Mouse (Mus musculus): ENCODE results near the gene Piga.

The Piga gene

GRCm38 (mm10) chrX:164419471-164419939 is at the start of gene Piga:
Gene Piga, plus strand, starts transcription at chrX:164419787.
- DNase-seq (ENCODE audit: low read depth, low spot score), result peak; percentile 96

DNA sequence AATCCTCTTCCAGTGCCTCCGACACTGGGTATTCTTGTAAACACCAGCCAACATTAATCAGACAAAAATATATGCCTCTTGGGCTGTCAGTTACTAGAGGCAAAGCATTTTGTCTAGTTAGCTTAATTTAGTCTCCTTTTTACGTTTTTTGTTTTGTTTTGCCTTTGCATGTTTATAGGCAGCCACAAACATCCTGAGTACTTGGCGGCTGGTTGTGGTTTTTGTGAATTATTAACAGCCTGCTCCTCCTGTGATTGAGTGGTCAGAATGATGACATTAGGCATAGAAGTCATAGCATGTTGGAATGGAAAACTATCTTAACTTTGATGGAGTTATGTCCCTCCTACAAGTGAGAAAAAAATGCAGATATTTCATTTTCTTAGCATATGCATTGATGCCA is 49.0 kb upstream of the Piga start:
- no peak for DNase-seq (ENCODE audit: low read depth, low spot score)

- peak; percentile 69 for DNase-seq (ENCODE audit: low read depth, low spot score)
These were observed 46.5 kb upstream of the Piga start, which contains the start of gene Vegfd for GRCm38 (mm10) chrX:164373081-164373480. Gene Vegfd, plus strand, starts transcription at chrX:164373378.

GRCm38 (mm10) chrX:164374586-164374985 is 45.0 kb upstream of the Piga start:
- no peak for DNase-seq (ENCODE audit: low read depth, low spot score)

GRCm38 (mm10) chrX:164379721-164380120 is 39.9 kb upstream of the Piga start:
- peak; percentile 33 for DNase-seq (ENCODE audit: low read depth, low spot score)

DNA sequence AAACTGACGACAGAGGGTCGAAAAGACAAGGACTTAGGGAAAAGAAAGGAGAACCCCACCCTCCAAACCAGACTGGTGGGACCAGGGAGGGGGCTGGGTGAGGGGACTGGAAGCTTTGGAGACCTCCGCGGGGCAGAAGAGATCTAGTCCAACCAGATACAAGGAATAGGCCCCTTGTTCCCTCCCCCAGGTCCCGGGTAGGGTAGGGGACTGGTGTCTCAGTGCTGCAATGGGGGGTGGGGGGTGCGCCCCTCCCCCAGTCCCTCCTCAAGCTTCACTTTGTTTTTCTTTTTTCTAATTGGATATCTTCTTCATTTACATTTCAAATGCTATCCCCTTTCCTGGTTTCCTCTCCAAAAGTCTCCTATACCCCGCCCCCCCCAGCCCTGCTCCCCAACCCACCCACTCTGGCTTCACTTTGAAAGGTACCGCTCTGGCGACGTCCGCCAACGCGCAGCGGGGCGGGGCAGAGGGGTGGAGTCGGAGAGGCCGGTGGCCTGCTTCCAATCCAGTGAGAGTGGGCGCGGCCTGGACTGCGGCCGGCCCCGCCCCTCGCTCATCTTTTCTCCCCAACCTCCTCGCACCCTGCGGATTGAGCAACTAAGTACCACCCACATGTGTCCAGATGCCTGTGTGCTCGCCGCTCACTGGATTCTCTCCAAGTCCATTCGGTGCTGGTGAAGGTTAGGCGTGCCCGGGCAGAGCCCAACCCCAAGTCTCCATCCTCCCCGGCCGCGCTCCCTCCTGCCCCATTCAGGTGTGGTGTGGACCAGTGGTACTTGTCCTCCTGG is 37.8 kb upstream of the Piga start:
- DNase-seq (ENCODE audit: low read depth, low spot score), result peak; percentile 64

GRCm38 (mm10) chrX:164394091-164394490 is 25.5 kb upstream of the Piga start:
- no peak for DNase-seq (ENCODE audit: low read depth, low spot score)

GRCm38 (mm10) chrX:164398456-164398855 is 21.1 kb upstream of the Piga start:
- peak; percentile 23 for DNase-seq (ENCODE audit: low read depth, low spot score)

DNA sequence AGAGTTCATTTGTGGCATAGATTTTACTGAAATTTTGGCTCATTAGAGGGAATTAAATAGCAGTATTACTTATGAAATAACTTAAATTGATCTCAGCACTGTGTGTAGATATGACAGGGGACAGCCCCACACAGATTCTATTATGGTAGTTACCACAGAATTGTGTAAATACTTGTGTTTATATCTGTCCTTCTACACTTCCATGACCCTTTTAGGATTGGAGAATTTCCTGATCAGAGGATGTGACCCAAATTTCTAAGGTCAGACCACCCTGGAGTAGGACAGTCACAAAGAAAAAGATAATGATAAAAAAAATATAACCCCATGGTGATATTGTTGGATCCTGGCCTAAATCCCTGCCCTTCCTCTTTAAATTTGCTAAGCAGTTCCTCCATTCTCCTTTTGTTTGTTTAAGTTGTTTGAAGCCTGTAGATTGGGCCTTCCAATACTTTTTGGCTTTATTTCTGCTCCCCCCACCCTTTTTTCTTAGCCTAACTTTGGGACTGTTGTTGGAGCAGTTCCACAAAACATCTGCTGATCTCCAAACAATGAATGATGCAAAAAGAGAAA is 14.4 kb upstream of the Piga start:
- DNase-seq (ENCODE audit: low read depth, low spot score), result no peak

DNA sequence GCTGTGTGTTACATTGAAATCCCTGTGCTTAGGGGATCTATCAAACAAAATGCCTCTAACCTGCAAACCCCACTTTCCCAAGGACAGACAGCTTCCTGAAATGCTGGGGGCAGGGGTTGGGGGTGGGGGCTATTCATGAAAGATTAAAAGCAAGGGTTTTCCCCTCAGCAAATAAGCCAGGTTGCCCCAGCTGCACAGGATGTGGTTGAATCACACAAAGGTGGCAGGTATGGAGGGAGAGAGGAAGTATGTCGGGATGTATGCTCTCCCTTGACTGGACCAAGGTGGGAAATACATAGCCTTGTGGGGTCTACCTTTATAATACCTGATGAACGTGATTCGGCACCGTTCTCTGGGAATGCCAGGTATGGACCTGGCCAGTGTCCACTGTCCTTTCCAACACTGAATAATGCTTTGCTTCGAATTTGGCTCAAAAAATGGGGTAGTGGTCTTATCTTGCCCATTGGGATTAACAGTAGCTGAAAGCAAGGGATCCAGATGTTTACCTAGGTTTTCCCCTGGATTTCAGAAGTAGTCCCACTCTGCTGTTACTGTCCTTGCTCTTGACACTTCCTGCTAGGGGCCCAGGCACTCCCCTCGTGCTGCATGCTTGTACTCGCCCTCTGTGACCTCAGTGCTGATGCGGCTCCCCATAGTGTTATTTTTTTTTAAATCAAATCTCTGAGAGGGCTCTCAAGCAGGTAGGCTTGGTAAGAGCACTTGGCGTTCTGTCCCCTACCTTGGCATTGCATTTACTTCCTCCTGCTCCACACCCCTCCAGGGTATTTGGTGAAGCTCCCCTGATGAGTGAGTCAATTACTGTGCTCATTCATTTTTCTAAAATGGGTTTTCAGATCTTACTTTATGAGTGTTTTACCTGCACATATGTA is 13.2 kb upstream of the Piga start:
- DNase-seq (ENCODE audit: low read depth, low spot score), result no peak

DNA sequence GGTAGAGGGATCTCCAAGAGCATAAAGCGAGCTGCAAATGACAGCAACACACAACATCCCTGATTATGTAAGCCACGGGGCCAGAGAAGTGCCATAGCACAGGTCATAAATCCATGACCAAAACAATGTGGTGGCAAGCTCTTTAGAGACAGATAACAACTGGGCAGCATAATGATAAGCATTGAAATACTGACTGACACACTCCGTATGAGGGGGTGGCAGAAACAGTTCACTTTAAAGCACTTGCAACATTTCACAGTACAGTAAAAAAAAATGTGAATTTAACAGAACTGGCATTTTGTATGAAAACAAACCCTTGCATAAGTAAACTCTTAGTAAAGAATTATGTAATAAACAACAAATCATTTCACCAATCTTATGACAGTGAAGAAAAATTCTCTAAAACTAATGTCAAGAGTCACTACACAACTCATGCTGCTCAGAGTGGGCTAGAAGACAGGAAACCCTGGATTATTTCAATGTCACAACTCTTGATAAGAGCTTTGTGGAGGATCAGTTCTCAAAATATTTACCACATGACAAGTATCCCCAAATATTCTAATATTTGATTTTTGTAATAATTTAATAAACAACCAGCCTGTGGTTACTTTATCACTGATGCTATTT is 11.2 kb upstream of the Piga start:
- DNase-seq (ENCODE audit: low read depth, low spot score), result no peak

GRCm38 (mm10) chrX:164410562-164410961 is 9.0 kb upstream of the Piga start:
- DNase-seq (ENCODE audit: low read depth, low spot score), result no peak

DNA sequence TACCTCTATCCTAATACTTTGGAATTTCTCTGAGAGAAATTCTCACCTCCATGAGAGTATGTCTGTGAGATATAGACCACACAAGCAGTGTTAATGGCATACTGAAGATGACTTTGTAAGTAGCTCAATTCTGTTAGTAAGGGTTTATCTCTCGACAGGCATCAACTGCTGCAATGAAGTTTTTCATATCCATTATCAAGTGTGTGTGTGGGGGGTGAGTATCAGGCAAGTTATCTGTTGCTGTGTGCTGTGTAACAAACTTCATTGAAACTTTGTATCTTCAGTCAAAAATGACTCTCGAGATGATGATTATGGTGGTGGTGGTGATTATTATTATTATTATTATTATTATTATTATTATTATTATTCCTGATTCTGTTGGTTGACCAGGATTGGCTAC is 2.8 kb upstream of the Piga start:
- DNase-seq (ENCODE audit: low read depth, low spot score), result no peak

DNA sequence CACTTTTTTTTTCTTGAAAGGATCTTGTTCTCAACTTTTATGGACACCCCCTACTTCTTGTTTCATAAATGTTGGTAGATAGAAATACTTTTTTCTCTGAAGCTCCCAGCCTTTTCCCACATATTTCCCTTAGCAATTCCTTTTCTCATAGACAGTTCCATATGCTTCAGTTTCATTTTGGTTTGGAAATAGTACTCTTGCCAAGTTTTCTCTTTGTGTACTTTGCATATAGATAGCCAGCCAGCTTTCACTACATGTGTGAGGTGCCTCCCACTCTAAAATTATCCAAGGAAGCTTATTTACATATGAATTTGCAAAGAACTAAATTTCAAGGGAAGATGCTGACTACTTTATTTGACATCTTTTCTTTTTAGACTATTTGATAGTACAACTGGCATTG is 1.6 kb upstream of the Piga start:
- DNase-seq (ENCODE audit: low read depth, low spot score), result no peak

GRCm38 (mm10) chrX:164419955-164420354 is 368 bp downstream of the Piga start:
- no peak for DNase-seq (ENCODE audit: low read depth, low spot score)

DNA sequence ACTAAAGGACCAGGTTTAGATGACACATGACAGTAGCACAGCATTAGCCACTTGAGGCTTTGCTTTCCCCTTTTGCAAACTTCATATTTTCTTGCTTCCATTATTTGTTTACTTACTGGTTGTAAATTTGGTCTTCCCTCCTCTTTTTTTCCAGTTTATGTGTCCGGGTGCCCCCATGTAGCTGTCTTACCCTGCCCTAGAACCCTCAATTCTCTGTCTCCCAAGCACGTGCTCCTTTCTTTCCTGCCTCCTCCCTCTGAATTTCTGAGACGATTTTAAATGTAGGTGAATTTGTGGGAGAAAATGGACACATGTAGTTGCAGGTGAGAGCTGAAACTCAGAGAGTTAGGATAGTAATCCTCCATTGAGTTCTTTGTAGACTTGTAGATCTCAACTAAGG is 931 bp downstream of the Piga start:
- DNase-seq (ENCODE audit: low read depth, low spot score), result no peak

DNA sequence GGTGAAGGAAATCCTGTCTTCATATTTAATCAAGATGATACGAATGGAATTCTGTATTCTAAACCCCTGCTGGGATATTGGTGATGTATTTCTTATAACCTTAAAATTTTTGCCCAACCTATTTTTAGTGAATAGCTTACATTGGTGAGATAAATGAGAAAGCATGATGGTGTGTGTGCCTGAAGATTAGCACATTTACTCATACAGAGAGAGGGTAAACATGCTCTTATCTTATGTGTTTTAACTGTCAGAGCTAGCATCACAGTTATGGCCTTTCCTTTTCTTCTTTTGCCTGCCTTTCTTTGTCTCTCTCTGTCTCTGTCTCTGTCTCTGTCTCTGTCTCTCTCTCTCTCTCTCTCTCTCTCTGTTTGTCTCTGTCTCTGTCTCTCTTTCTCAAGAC is 5.2 kb downstream of the Piga start:
- DNase-seq (ENCODE audit: low read depth, low spot score), result no peak

GRCm38 (mm10) chrX:164427295-164427694 is 7.7 kb downstream of the Piga start:
- no peak for DNase-seq (ENCODE audit: low read depth, low spot score)

DNA sequence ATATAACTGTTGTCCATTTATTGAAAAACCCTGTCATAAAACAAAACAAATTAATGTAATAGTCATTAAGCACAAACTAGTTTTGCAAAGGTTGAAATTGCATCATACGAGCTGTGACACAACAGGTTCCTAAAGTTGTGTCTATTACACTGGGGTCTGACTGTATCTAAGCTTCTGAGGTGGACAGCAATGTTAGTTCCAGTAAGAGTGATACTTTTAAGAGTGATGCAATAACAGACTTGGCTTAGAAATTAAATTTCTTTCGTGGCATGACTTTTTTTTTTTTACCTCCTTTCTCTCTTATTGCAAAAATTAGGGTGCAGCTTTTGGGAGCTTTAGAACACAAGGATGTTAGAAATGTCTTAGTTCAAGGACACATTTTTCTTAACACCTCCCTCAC is 8.6 kb downstream of the Piga start:
- no peak for DNase-seq (ENCODE audit: low read depth, low spot score)

DNA sequence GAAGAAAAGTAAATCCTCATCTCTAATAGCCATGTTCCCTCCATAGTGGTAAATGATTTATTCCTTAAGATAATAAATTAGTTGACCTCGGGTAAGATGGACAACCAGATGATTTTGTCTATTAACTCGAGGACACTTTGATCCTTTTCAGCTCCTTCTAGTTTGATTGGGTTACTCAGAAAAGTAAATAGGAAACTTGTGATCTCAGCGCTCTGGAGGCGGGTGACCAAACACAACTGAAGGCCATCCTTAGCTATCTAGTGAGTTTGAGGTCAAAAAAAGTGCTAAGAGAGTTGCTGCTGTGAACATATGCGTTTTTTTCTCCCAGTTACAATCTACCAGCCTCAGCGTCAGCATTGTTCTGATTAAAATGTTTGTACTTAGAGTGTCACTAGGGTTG is 11.0 kb downstream of the Piga start:
- DNase-seq (ENCODE audit: low read depth, low spot score), result no peak

DNA sequence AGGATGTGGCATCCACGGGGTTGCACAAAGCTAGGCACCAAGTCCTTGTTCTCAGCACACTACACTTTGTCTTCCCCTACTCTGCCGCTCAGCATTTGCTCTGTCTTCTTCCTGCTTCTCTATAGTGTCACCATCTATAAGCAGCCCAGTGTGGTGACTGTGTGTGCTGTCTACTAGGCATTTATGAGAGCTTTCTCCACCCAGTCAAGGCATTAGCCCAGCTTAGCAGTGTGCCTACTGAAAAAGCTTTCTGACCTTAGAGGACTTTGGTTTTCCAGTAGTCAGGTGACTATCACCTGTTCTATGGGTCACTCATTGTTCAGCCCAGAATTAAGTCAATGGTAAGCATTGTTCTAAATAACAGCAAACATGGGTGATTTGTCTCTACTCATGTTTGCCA is 11.5 kb downstream of the Piga start:
- DNase-seq (ENCODE audit: low read depth, low spot score), result no peak

DNA sequence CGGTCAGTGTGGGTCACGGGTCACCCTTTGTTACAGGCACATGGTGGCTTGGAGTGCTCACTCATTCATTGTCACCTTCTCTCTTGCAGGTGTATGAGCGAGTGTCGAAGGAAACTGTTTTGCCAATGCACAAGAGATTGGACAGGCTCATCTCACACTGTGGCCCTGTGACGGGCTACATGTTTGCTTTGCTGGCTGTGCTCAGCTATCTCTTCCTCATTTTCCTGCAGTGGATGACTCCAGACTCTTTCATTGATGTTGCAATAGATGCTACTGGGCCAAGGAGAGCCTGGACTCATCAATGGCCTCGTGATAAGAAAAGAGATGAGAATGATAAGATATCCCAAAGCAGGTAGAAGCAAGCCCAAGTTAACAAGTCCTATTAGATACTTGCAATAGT is 12.0 kb downstream of the Piga start:
- no peak for DNase-seq (ENCODE audit: low read depth, low spot score)

Measured in skeletal muscle tissue, adult 2 months (tissue).